Mouse (Mus musculus): ENCODE measurements around the gene Vps26b.

Gene Vps26b

DNA sequence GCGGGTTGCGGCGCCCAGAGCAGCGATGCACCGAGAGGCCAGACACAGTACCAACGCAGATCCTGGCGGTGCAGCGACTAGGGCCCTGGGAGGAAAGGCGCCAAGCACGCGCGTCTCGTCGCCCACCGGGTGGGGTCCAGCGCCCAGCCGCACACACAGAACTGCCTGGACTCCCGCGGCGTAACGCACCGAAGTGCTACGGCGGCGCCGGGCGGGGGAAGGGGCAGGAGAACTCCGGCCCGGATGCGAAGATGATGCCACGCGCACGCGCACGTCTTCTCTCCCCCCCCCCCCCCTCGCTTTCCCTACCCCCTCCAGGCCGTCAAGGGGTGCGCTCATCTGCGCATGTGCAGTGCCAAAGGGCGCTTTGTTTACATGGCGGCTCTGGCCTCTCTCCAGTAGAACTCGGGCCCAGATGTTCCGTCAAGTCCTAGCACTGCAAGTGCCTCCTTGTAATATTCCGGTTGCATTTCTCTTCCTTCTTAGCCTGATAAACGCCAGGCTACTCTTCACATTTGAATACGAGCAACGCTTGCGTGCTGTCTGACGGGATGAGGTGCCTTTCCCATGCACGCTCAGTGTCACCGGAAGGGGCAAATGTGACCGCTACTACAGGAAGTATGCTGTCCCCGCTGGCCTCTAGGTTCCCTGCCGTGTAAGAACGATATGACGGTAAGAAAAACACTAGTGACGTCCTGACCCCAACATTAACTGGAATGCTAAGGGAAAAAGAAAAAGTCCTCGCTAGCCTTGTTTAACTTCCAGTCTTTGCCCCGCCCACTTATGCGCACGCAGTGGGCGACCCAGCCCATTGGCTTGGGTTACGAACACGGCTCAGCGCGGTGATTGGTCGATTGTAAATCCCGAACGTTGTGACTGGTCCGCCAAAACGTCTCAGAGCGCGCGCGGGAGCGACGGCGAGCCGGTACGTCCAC is at the start of gene Vps26b, which contains the start of gene Ncapd3:
Gene Vps26b, minus strand, starts transcription at position 238 of the 935 bp plus-strand sequence.
Gene Ncapd3, plus strand, starts transcription at position 348 of the 935 bp plus-strand sequence.
- peak; percentile 99 for DNase-seq (ENCODE audit: low read depth)

- DNase-seq (ENCODE audit: low read depth), result no peak
Measured at GRCm38 (mm10) chr9:27075812-27076211, 45.9 kb upstream of the Vps26b start.

DNA sequence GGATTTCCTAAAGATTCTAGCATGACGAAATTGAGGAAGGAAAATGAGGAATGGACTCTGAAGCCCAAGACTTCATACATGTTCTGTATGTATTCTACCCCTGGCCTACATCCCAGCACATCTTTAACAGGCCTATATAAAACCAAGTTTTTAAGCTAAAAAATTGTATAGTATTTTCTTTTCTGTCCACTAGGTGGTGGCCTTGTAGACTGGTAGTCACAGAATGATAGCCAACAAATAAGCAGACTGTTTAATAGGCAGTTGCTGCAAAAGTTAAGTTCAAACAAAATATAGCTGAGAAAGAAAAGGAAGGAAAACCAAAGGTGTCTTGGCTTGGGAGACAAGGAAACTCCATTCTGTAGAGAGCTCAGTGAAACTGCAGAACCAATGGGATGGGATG is 44.8 kb upstream of the Vps26b start:
- DNase-seq (ENCODE audit: low read depth), result no peak

GRCm38 (mm10) chr9:27070895-27071294 is 41.0 kb upstream of the Vps26b start:
- no peak for DNase-seq (ENCODE audit: low read depth)

GRCm38 (mm10) chr9:27058341-27058740 is 28.5 kb upstream of the Vps26b start:
- no peak for DNase-seq (ENCODE audit: low read depth)

- no peak for DNase-seq (ENCODE audit: low read depth)
Measured at GRCm38 (mm10) chr9:27049492-27049891, 19.6 kb upstream of the Vps26b start.

DNA sequence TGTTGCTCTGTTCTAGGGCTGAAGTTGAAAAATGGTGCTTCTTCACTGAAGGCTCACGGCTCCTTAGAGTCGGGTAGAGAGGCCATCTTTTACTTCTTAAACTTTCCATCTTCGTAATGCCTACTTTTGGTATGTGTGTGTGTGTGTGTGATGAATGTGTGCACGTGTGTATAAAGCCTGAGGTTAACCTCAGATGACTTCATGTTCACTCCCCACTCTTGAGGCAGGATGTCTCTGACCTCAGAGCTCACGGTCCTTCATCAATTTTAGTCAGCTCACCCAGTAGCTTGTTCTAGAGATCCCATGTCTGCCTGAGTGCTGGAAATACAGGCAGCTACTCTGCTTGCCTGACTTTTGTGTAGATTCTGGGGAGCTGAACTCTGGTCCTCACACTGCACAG is 14.0 kb upstream of the Vps26b start:
- DNase-seq (ENCODE audit: low read depth), result peak; percentile 64

- no peak for DNase-seq (ENCODE audit: low read depth)
Measured at GRCm38 (mm10) chr9:27030763-27031100, 867 bp upstream of the Vps26b start.

- peak; percentile 83 for DNase-seq (ENCODE audit: low read depth)
Measured at GRCm38 (mm10) chr9:27029022-27029827, 640 bp downstream of the Vps26b start.

GRCm38 (mm10) chr9:27026708-27027107 is 3.2 kb downstream of the Vps26b start:
- DNase-seq (ENCODE audit: low read depth), result no peak

- no peak for DNase-seq (ENCODE audit: low read depth)
Measured at GRCm38 (mm10) chr9:27023681-27024080, 6.2 kb downstream of the Vps26b start.

DNA sequence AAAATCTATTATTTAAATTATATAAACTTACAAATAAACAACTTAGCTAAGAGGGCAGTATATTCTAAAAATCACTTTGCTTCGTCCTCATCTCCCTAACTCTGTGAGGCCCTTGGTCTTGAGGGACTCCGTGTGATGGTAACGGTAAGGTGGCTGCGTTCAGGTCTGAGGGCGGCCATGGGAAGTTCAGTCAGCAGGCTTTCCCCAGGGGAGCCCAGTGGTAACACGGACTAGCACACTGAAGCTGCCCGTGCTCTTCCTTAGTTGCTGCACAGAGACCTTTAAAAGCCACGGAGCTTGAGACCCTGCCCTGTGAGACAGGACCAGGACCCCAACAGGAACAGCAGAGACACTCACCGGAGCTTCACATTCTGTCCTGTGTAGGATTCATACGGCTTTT is 10.9 kb downstream of the Vps26b start:
- DNase-seq (ENCODE audit: low read depth), result no peak

- no peak for DNase-seq (ENCODE audit: low read depth)
Measured at GRCm38 (mm10) chr9:27011572-27011971, 18.3 kb downstream of the Vps26b start.

- DNase-seq (ENCODE audit: low read depth), result no peak
Measured at GRCm38 (mm10) chr9:27009231-27009630, 20.6 kb downstream of the Vps26b start.

GRCm38 (mm10) chr9:27006866-27007265 is 23.0 kb downstream of the Vps26b start:
- no peak for DNase-seq (ENCODE audit: low read depth)

DNA sequence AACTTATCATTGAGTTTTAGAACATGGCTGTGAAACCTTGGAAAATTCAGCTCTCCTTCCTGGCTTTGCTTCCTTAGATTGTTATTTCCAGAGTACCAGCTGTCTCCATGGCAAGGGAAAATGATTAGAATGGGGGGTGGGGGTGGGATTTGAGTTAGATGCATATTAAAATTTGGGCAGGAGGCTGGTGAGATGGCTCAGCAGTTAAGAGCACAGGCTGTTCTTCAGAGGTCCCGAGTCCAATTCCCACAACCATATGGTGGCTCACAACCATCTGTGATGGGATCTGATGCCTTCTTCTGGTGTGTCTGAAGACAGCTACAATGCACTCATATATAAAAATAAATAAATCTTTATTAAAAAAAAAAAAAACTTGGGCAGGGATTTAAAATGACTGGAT is 23.9 kb downstream of the Vps26b start:
- no peak for DNase-seq (ENCODE audit: low read depth)

GRCm38 (mm10) chr9:27005231-27005630 is 24.6 kb downstream of the Vps26b start:
- DNase-seq (ENCODE audit: low read depth), result no peak

- peak; percentile 97 for DNase-seq (ENCODE audit: low read depth)
Measured at GRCm38 (mm10) chr9:26999461-27000395, 30.1 kb downstream of the Vps26b start, which contains the start of the genes Acad8 and Thyn1. Acad8 (minus strand) TSS chr9:26999566. Thyn1 (plus strand) TSS chr9:26999710.

GRCm38 (mm10) chr9:26998669-26999460 is 31.0 kb downstream of the Vps26b start:
- no peak for DNase-seq (ENCODE audit: low read depth)

DNA sequence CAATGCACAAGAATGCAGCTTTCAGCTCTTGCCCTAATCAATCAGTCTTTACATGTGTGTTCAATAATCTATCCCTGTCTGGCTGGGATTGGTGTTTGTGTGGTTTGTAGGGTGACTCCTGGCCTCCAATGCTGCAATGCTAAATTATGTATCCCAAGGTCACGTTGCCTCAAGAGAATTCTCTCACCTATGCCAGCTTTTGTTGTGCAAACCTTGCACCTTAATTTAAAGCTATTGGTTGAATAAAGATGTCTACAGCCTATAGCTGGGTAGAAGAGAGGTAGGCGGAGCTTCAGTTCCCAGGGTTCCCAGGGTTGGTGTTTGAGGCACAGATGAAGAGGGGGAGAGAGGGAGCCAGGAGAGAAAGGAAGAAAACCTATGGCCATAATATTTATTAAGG is 32.4 kb downstream of the Vps26b start:
- no peak for DNase-seq (ENCODE audit: low read depth)

DNA sequence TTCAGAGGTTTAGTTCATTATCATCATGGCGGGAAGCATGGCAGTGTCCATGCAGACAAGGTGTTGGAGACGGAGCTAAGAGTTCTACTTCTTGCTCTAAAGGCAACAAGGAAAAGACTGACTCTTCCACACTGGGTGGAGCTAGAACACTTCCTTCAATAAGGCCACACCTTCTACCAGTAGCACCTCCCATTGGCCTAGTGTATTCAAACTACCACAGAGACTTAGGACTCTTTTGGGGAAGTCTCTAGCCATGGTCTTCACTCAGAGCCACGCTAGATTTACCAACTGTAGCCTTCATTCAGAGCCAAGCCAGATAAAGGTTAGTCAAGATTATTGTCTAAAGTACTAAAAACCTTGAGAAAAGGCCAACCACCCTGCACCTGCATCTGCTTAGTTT is 32.8 kb downstream of the Vps26b start:
- DNase-seq (ENCODE audit: low read depth), result peak; percentile 23
